Comparison of ENCODE assay signal across 8 mouse cellular contexts in the genomic region with DNA sequence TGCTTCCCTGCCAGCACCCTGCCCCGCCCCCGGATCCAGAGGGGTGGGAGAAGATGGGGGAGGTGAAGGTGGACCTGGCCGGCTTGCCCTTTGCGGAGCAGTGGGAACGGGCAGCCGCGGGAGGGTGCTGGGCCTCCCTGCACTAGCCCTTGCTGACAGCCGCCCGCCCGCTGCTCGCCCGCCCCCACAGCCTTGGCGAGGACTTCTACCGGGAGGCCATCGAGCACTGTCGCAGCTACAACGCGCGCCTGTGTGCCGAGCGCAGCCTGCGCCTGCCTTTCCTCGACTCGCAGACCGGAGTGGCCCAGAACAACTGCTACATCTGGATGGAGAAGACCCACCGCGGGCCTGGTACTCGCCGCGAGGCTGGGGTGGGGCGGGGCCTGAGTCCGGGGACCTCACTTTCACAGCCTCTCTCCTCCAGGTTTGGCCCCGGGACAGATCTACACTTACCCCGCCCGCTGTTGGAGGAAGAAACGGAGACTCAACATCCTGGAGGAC. TPM values are rescaled to one million over a fixed set of nuclear protein-coding genes. Genes with fewer than 3 reads are reported as not detected.
DNase-seq lines count a peak whose midpoint lies in the region; ATAC-seq and TF ChIP-seq lines count a peak whose summit lies in the region.

No protein-coding gene starts in this region.

- H3K4me1 ChIP-seq in embryonic facial prominence, embryonic 10.5 days = peaks cover 75% of the 10 kb centered on the region
- H3K4me1 ChIP-seq in olfactory bulb, adult 2 months (ENCODE audit: control insufficient read depth, insufficient read depth, low read length) = peaks cover 41% of the 10 kb centered on the region

- H3K4me3 ChIP-seq in embryonic facial prominence, embryonic 10.5 days = peak overlapping the region; percentile 84
- peak overlapping the region; percentile 57 for H3K4me3 ChIP-seq in olfactory bulb, adult 2 months (ENCODE audit: insufficient read depth, low read depth, low read length)

- peak; percentile 19; the same call in 1 of the 2 replicates for TF ChIP-seq POLR2A in olfactory bulb, adult 2 months (IDR thresholded peaks at IDR 0.05; ENCODE audit: insufficient read depth, low read depth, low read length)

- H3K27ac ChIP-seq in embryonic facial prominence, embryonic 10.5 days (replicated peaks) = peak overlapping the region; percentile 84
- H3K27ac ChIP-seq in olfactory bulb, adult 2 months (ENCODE audit: insufficient read depth, low read depth, low read length) = peak overlapping the region; percentile 35

- peaks cover 64% of the 10 kb centered on the region for H3K27me3 ChIP-seq in embryonic facial prominence, embryonic 10.5 days (replicated peaks; ENCODE audit: low read depth, poor library complexity, severe bottlenecking)

- no peak for TF ChIP-seq CTCF in olfactory bulb, adult 2 months (IDR thresholded peaks at IDR 0.05; ENCODE audit: insufficient read depth, low read depth, low read length)

- peaks cover 26% of the 10 kb centered on the region for H3K36me3 ChIP-seq in embryonic facial prominence, embryonic 10.5 days (replicated peaks)

- 1% methylated on average over 36 of the region's 36 CpGs for whole genome bisulfite sequencing in embryonic facial prominence, embryonic 10.5 days
- WGBS in olfactory bulb, adult 2 months = under 1% methylated on average over 36 of the region's 36 CpGs

- DNase-seq in frontal cortex, postnatal 36 days (ENCODE audit: low spot score in 2 of 2) = peak; percentile 65 to 66
- DNase-seq in ES-CJ7 (ENCODE audit: low read depth, low spot score) = peak; percentile 29
- peak; percentile 65 for DNase-seq in embryonic facial prominence, embryonic 10.5 days (ENCODE audit: low spot score)
- peak; percentile 57 for DNase-seq in liver

- ATAC-seq in frontal cortex, adult (ENCODE audit: low TSS enrichment) = no peak
- peak; percentile 11 to 13; a peak in 1 of 4 replicates for ATAC-seq in hematopoietic stem cell, adult 5-6 weeks (replicated peaks in 1 of 2; ENCODE audit: insufficient read depth in 1 of 2, low FRiP score in 2 of 2, low TSS enrichment in 1 of 2, low read depth in 1 of 2, poor library complexity in 2 of 2, severe bottlenecking in 2 of 2)
- ATAC-seq in erythroid progenitor cell, adult 5-6 weeks (replicated peaks; ENCODE audit: low FRiP score, poor library complexity, severe bottlenecking) = no peak

- H3K9me3 ChIP-seq in embryonic facial prominence, embryonic 10.5 days = no peaks in the 10 kb centered on the region

RNA-seq across cellular contexts. Expression of a gene that starts 5.5 kb away (rescaled TPM):
- polyA plus RNA-seq in embryonic facial prominence, embryonic 10.5 days (2016; fragmentation: Nextera tagmentation; extraction: Ambion mirVana) = 24.8 and 28.9 TPM in 2 replicates
- total RNA-seq in hematopoietic stem cell, adult 5-6 weeks (2017) = 0.05 and 0.38 TPM in 2 replicates
- not detected in 2 replicates for polyA plus RNA-seq in olfactory bulb, adult 2 months (2012; ENCODE audit: insufficient read depth, insufficient read length, low replicate concordance, missing spikeins)
- total RNA-seq in erythroid progenitor cell, adult 5-6 weeks (2015; ENCODE audit: low replicate concordance) = not detected in 2 replicates
- total RNA-seq in erythroid progenitor cell, adult 5-6 weeks (2017; ENCODE audit: low replicate concordance) = not detected in 2 replicates

RNA-seq across cellular contexts. Expression of a gene that starts 20.2 kb away (rescaled TPM):
- 29.7 and 30.5 TPM in 2 replicates for polyA plus RNA-seq in embryonic facial prominence, embryonic 10.5 days (2016; fragmentation: Nextera tagmentation; extraction: Ambion mirVana)
- 1.6 TPM in 1 of 2 replicates, not detected in the other for total RNA-seq in hematopoietic stem cell, adult 5-6 weeks (2017)
- not detected in 2 replicates for polyA plus RNA-seq in olfactory bulb, adult 2 months (2012; ENCODE audit: insufficient read depth, insufficient read length, low replicate concordance, missing spikeins)
- not detected in 2 replicates for total RNA-seq in erythroid progenitor cell, adult 5-6 weeks (2015; ENCODE audit: low replicate concordance)
- total RNA-seq in erythroid progenitor cell, adult 5-6 weeks (2017; ENCODE audit: low replicate concordance) = not detected in 2 replicates

RNA-seq across cellular contexts. Expression of a gene that starts 27.6 kb away (rescaled TPM):
- polyA plus RNA-seq in embryonic facial prominence, embryonic 10.5 days (2016; fragmentation: Nextera tagmentation; extraction: Ambion mirVana) = 75.5 and 79.3 TPM in 2 replicates
- total RNA-seq in hematopoietic stem cell, adult 5-6 weeks (2017) = 37.8 and 43.6 TPM in 2 replicates
- polyA plus RNA-seq in olfactory bulb, adult 2 months (2012; ENCODE audit: insufficient read depth, insufficient read length, low replicate concordance, missing spikeins) = not detected in 2 replicates
- 4.2 and 7.9 TPM in 2 replicates for total RNA-seq in erythroid progenitor cell, adult 5-6 weeks (2015; ENCODE audit: low replicate concordance)
- 3.0 TPM in 1 of 2 replicates, not detected in the other for total RNA-seq in erythroid progenitor cell, adult 5-6 weeks (2017; ENCODE audit: low replicate concordance)

Comparison
In these comparisons a context has a peak if more than half of its experiments do, and no peak if none do; other contexts are left out.
1. ATAC-seq: peak in hematopoietic stem cell, adult 5-6 weeks (2 of 2); none in frontal cortex, adult (single experiment) and erythroid progenitor cell, adult 5-6 weeks (single experiment).
2. Peak in every context shown above with its lines, with median percentiles within 50 percentile points of each other: DNase-seq.